Mouse (Mus musculus) stomach, adult 2 months (tissue): ENCODE measurements around the gene Sugt1. TPM values are rescaled to one million over a fixed set of nuclear protein-coding genes. Genes with fewer than 3 reads are reported as not detected.

ENCODE experiments used
- polyA plus RNA-seq: library from polyadenylated mRNA; depleted of rRNA; stranded (reverse); fragments of >200 nt; gene quantifications from 2 replicates; pipeline ENCODE4 v1.2.3, GENCODE M21; 2012; rRNA removed

The Sugt1 gene
- polyA plus RNA-seq: 1.4 and 2.0 TPM in 2 replicates

DNA sequence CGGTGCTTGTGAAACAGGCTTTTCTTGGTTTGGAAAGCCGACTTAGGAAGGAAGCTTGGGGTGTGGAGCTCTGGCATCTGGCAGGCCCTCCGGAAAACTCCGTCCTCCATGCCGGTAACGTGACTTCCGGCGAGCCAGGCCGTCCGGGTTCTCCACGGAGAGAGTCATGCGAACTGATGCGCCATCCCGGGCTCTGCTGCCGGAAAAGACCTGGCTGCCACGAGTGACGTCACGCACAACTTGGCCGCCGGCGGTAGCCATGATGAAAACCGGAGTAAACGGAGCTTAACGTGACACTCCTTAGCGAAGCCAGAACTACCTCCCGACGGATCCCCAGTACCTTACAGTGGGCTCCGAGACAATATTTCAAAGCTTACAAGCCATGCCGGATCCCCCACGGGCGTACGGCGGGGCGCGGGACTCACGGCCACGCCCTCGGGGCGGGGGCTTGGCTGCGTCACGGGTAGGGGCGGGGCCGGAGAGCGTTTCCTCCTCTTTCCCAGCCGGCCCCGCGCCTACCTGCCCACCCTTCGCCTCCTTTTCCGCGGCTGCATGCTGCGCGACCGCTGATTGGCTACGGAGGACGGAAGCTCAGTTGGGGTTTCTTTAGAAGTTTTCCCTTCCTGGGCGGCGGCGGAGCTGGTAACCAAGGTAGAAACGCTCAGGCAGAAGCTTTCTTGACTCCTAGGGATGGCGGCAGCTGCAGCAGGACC lies at the start of gene Sugt1:
TSS of gene Sugt1 (plus strand) at position 553 of the 713 bp plus-strand sequence.

DNA sequence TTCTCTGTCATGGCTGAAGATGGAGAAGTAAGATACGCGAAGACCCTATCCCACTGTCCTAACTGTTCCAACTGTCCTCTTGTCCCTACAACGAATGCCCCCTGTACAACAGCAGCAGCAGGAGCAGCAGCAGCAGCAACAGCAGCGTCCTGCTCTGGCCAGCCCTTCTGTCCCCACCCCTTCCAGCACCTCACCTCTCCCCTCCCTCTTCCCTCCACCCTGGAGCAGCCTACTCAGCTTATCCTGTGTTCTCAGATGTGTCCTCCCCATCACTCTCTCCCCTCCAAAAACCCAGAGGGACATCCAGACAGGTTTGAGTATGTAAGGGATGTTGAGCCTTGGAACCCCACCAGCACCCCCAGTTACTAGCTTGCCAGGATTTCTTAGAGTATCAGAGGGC lies 74.5 kb downstream of the Sugt1 start, which contains the start of gene Cnmd:
TSS of gene Cnmd (minus strand) at position 170 of the 400 bp plus-strand sequence.

Other genes starting within 250 kb of the Sugt1 start
- gene Naa16, start 196.9 kb upstream of the Sugt1 start, polyA plus RNA-seq: 0.16 and 0.79 TPM in 2 replicates
- gene Mtrf1, start 189.9 kb upstream of the Sugt1 start, polyA plus RNA-seq: 0.17 and 0.39 TPM in 2 replicates
- gene Kbtbd7, start 161.2 kb upstream of the Sugt1 start, polyA plus RNA-seq: 1.4 and 1.9 TPM in 2 replicates
- gene Kbtbd6, start 135.9 kb upstream of the Sugt1 start, polyA plus RNA-seq: 0.13 and 0.22 TPM in 2 replicates
- 3.5 and 4.3 TPM in 2 replicates for gene Elf1, start 106.5 kb upstream of the Sugt1 start, polyA plus RNA-seq
- 1.4 and 1.5 TPM in 2 replicates for gene Wbp4, start 106.2 kb upstream of the Sugt1 start, polyA plus RNA-seq
- 0.21 TPM in 1 of 2 replicates, not detected in the other for gene Cnmd, start 74.5 kb downstream of the Sugt1 start, polyA plus RNA-seq
- gene Pcdh8, start 183.6 kb downstream of the Sugt1 start, polyA plus RNA-seq: 0.02 TPM in 1 of 2 replicates, not detected in the other